Mouse (Mus musculus) gastrocnemius, postnatal 4 days (tissue): ENCODE data around the gene Scai. TPM values are rescaled to one million over a fixed set of nuclear protein-coding genes. Genes with fewer than 3 reads are reported as not detected.
A peak's percentile ranks its signal among the peaks of the same experiment; 100 is the strongest.
"Not testable (repeated sequence)": the region's sequence is repeated elsewhere in the genome, so short reads cannot be mapped to it uniquely, and the experiment has no call there.

ENCODE experiments used
- DNase-seq, 2 experiments: peaks; one replicate each; pipeline ENCODE4 v3.0.0; 2021 to 2022; ENCODE audit warnings: low spot score in 2 of 2, mixed read lengths in 2 of 2
- total RNA-seq, 2 experiments: library from RNA; stranded (reverse); gene quantifications; 2 replicates each; pipeline ENCODE4 v1.2.3; 2021

The Scai gene
- total RNA-seq, 2 experiments from 2014 or later = 13.6 to 14.2 TPM

- DNase-seq = no peak
Measured at GRCm38 (mm10) chr2:39140586-39141455, 49.7 kb downstream of the Scai start.

GRCm38 (mm10) chr2:39129526-39130326, 60.8 kb downstream of the Scai start:
- no peak for DNase-seq

GRCm38 (mm10) chr2:39124167-39124566, 66.4 kb downstream of the Scai start:
- no peak for DNase-seq

DNA sequence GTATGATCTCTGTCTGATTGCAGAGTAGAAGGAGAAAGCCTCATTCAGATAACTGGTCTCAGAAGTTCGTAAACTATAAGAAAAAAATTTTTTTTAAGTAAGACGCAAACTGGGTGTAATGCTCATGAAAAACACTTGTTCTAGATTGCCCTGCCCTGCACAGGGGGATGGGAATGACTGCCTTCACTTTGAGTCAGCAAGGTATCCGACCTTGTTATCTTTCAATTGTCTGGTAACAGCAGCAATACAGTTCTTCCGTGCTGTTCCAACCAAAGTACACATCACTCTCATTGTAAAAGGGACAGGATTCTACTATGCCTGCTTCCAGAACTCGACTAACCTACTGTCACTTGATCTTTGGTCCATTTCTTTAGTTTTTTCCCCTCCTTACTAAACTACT, 69.4 kb downstream of the Scai start:
- no peak for DNase-seq

- no peak for DNase-seq
Measured at GRCm38 (mm10) chr2:39116583-39116982, 74.0 kb downstream of the Scai start.

GRCm38 (mm10) chr2:39114093-39114492, 76.4 kb downstream of the Scai start:
- no peak for DNase-seq

- DNase-seq = no peak
Measured at GRCm38 (mm10) chr2:39110514-39110913, 80.0 kb downstream of the Scai start.

GRCm38 (mm10) chr2:39109712-39110111, 80.8 kb downstream of the Scai start:
- DNase-seq = not testable (repeated sequence)

DNA sequence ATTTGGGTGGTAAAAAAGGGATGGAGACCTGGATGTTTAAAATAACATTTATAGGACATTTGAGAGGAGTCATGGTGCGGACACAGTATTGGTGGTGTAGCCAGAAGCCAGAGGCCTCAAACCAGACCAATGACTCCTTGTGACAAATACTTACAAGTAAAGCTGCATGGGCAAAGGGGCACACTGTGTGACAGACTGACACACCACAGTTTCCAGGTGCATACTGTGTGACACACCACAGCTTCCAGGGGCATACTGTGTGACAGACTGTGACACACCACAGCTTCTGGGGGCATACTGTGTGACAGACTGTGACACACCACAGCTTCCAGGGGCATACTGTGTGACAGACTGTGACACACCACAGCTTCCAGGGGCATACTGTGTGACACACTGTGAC, 90.6 kb downstream of the Scai start:
- DNase-seq = not testable (repeated sequence)

DNA sequence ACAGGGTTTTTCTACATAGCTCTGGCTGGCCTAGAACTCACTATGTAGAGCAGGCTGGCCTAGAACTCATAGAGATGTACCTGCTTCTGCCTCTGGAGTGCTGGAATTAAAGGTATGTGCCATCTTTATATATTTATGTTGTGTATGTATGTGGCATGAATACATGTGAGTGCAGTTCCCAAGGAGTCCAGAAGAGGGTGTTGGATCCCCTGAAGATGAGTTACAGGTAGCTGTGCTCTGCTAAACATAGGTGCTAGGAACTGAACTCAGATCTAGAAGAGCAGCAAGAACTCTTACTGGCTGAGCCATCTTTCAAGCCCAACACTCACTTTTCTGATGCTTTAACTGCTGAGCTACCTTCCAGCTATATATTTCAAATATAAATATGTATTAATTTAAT, 92.5 kb downstream of the Scai start:
- DNase-seq = no peak

DNA sequence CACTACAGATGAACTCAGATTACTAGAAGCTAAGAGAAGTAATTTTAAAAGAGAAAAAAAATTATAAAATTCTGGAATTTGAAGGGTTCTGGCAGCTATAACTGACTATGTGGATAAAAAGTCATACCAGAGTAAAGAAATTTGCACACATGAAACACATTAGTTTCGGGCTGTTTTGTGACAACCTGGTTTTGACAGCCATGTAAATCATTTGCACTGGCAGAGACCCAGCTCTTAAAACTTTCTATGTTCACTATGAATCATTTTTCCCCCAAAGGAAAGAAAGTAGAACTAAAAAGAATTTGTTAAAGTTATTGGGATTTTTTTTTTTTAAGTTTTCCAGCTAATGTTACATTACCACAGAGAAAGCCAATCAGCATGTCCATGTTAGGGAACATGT, 98.6 kb downstream of the Scai start:
- peak in 1 of 2 experiments; percentile 11 for DNase-seq

DNA sequence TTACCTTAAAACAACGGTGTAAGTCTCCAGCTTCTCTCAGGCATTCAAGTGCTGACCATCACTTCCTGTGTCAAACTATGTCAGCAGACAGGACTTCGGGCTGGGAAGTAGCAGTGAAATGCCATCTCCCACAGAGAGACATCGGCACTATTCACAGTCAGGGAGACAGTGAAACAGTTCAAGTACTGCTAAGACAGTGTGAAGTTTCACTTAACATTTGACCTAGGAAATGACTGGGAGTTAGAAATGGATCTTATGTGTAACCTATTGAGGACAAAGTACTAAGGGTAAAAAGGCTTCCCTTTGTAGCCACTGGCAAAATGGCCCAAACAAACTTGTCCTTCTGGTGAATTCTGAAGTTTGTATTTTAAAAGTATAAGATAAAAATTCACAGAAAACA, 107.8 kb downstream of the Scai start:
- DNase-seq = no peak

DNA sequence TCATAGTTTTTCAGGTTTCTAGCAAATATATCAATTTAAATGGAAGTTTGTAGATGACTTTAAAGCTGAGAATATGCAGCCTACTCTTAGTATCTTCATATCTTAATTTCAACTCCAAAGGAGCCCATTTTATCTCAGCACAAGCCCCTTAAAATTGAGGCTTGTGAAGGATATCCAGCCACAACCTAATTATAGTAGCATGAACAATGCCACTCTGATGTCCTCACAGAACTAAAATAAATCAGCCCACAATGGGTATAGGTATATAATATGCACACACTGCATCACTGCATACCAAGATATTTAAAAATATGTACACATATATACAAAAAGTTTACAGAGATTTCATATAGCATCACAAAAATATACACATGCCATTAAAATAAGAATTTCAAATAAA, 119.9 kb downstream of the Scai start:
- no peak for DNase-seq

- no peak for DNase-seq
Measured at GRCm38 (mm10) chr2:39069096-39069495, 121.4 kb downstream of the Scai start.

- DNase-seq = peak; percentile 86 to 92
Measured at GRCm38 (mm10) chr2:39065400-39065987, 125.0 kb downstream of the Scai start, which contains the start of gene Golga1. TSS of gene Golga1 (minus strand) at chr2:39065541.

GRCm38 (mm10) chr2:39064687-39065399, 125.7 kb downstream of the Scai start:
- peak in 1 of 2 experiments; percentile 15 for DNase-seq

GRCm38 (mm10) chr2:39048515-39048914, 142.0 kb downstream of the Scai start:
- no peak for DNase-seq

GRCm38 (mm10) chr2:39040215-39040614, 150.3 kb downstream of the Scai start:
- no peak for DNase-seq

GRCm38 (mm10) chr2:39031611-39032010, 158.9 kb downstream of the Scai start:
- no peak for DNase-seq

GRCm38 (mm10) chr2:39020004-39020403, 170.5 kb downstream of the Scai start:
- DNase-seq = no peak

- no peak for DNase-seq
Measured at GRCm38 (mm10) chr2:39016581-39016980, 174.0 kb downstream of the Scai start.
